Mouse (Mus musculus) C2C12 (cell line): ENCODE results near the gene 5730480H06Rik.

Experiments used
- CTCF ChIP-seq: IDR thresholded peaks from one replicate; pipeline ENCODE4 v1.5.1; 2011; ENCODE audit not compliant: control insufficient read depth, insufficient read depth, insufficient read length
- FOSL1 ChIP-seq: IDR thresholded peaks from one replicate; pipeline ENCODE4 v1.8.0; 2011; ENCODE audit warnings: mild to moderate bottlenecking, low read length; ENCODE audit not compliant: poor library complexity, insufficient read depth, severe bottlenecking
- MAX ChIP-seq: IDR thresholded peaks from one replicate; pipeline ENCODE4 v1.6.1; 2011; ENCODE audit warnings: mild to moderate bottlenecking, control low read depth
- MYOD1 ChIP-seq: IDR thresholded peaks from one replicate; pipeline ENCODE4 v1.6.1; 2011; ENCODE audit warnings: low read depth; ENCODE audit not compliant: control insufficient read depth, insufficient read length
- MYOG ChIP-seq: IDR thresholded peaks from one replicate; pipeline ENCODE4 v1.6.1; 2011; ENCODE audit not compliant: control insufficient read depth, insufficient read length; ENCODE audit errors: extremely low read depth
- USF1 ChIP-seq: IDR thresholded peaks from one replicate; pipeline ENCODE4 v1.6.1; 2011; ENCODE audit warnings: low read depth, mild to moderate bottlenecking, control low read depth, moderate library complexity

- TF ChIP-seq CTCF: no peak
- TF ChIP-seq USF1: no peak
- no peak for TF ChIP-seq MYOD1
- no peak for TF ChIP-seq MAX
- TF ChIP-seq MYOG: no peak
- no peak for TF ChIP-seq FOSL1
Measured at GRCm38 (mm10) chr5:48402497-48402896, 74.7 kb downstream of the 5730480H06Rik start.
